Mouse (Mus musculus): ENCODE data around the gene A430078G23Rik. TPM values are rescaled to one million over a fixed set of nuclear protein-coding genes. Genes with fewer than 3 reads are reported as not detected.

Gene A430078G23Rik
- total RNA-seq, 2 experiments from 2014 or later: 0.30 to 0.53 TPM

Other genes starting within 250 kb of the A430078G23Rik start
- 100 to 1,000 TPM; 120 to 153 TPM for gene Insr, start 73.8 kb upstream of the A430078G23Rik start, total RNA-seq (2021)
- gene Arhgef18, start 39.6 kb downstream of the A430078G23Rik start, total RNA-seq (2021): 10 to 100 TPM; 18.7 to 20.4 TPM
- 1 to 10 TPM; 3.2 to 4.1 TPM for gene Pex11g, start 114.3 kb downstream of the A430078G23Rik start, total RNA-seq (2021)
- not detected for gene Tex45, start 117.4 kb downstream of the A430078G23Rik start, total RNA-seq (2021)
- gene Zfp358, start 139.7 kb downstream of the A430078G23Rik start, total RNA-seq (2021): 10 to 100 TPM; 30.3 to 31.3 TPM
- 10 to 100 TPM; 22.9 to 23.2 TPM for gene Mcoln1, start 147.0 kb downstream of the A430078G23Rik start, total RNA-seq (2021)
- 10 to 100 TPM in 1 of 2 experiments, 1 to 10 TPM in 1; 8.1 to 14.3 TPM for gene Pnpla6, start 162.0 kb downstream of the A430078G23Rik start, total RNA-seq (2021)
- gene C330021F23Rik, start 214.6 kb downstream of the A430078G23Rik start, total RNA-seq (2021): not detected
- gene Camsap3, start 233.9 kb downstream of the A430078G23Rik start, total RNA-seq (2021): 1 to 10 TPM; 1.1 to 1.4 TPM

Data from heart, postnatal 36 days (tissue).